Mouse (Mus musculus) liver, adult 2 months (tissue): Measurements from ENCODE around the gene Serpinb8.

Experiments used
- CTCF ChIP-seq: fragments of 200-500 bp; IDR thresholded peaks from 2 replicates; pipeline ENCODE4 v1.5.1; 2011; ENCODE audit warnings: low read depth, low read length, control low read depth
- POLR2A ChIP-seq: fragments of 200-500 bp; IDR thresholded peaks from 2 replicates; pipeline ENCODE4 v1.6.1; 2011; ENCODE audit warnings: low read length, control low read depth; ENCODE audit not compliant: insufficient read depth; ENCODE audit errors: extremely low read depth

- TF ChIP-seq POLR2A (no peak), CTCF (no peak)
Measured at GRCm38 (mm10) chr1:107562110-107562509, 27.7 kb upstream of the Serpinb8 start.
